Mouse (Mus musculus) lung, postnatal 0 days (tissue): Measurements from ENCODE around the gene Gsg1l2. TPM values are rescaled to one million over a fixed set of nuclear protein-coding genes. Genes with fewer than 3 reads are reported as not detected.

ENCODE experiments used
- ATAC-seq: fragments of 200-750 bp; cut with Nextera tagmentation; 2 replicates; pipeline ENCODE4 v1.8.0; 2017; ENCODE audit warnings: moderate library complexity
- DNase-seq: peaks from one replicate; pipeline ENCODE4 v3.0.0-alpha.2; 2016; ENCODE audit warnings: low spot score
- H3K27ac ChIP-seq: fragments of 300-500 bp; sonication (generic); 2 replicates; pipeline ENCODE4 v1.5.1; 2014; ENCODE audit warnings: antibody characterized with exemption, mild to moderate bottlenecking, low read length, mixed read lengths
- H3K27me3 ChIP-seq: fragments of 300-500 bp; sonication (generic); replicated peaks from 2 replicates; pipeline ENCODE4 v1.6.1; 2014; ENCODE audit warnings: low read length, mixed read lengths; ENCODE audit not compliant: insufficient read depth
- H3K36me3 ChIP-seq: fragments of 300-500 bp; sonication (generic); 2 replicates; pipeline ENCODE4 v1.6.1; 2014; ENCODE audit warnings: low read length, mixed read lengths; ENCODE audit not compliant: insufficient read depth
- H3K4me1 ChIP-seq: fragments of 300-500 bp; sonication (generic); 2 replicates; pipeline ENCODE4 v1.6.1; 2014; ENCODE audit warnings: antibody characterized with exemption, low read depth, low read length, mixed read lengths; ENCODE audit not compliant: insufficient read depth
- H3K4me2 ChIP-seq: fragments of 300-500 bp; sonication (generic); replicated peaks from 2 replicates; pipeline ENCODE4 v1.6.1; 2014; ENCODE audit warnings: low read depth, mild to moderate bottlenecking, low read length, moderate library complexity, mixed read lengths
- H3K4me3 ChIP-seq: fragments of 300-500 bp; sonication (generic); 2 replicates; pipeline ENCODE4 v1.5.1; 2014; ENCODE audit warnings: low read depth, low read length
- H3K9ac ChIP-seq: fragments of 300-500 bp; sonication (generic); replicated peaks from 2 replicates; pipeline ENCODE4 v1.6.1; 2014; ENCODE audit warnings: low read depth, mild to moderate bottlenecking
- H3K9me3 ChIP-seq: fragments of 300-500 bp; sonication (generic); 2 replicates; pipeline ENCODE4 v1.6.1; 2016; ENCODE audit warnings: low read length, mixed read lengths
- CTCF ChIP-seq: IDR thresholded peaks from 2 replicates; pipeline ENCODE4 v1.5.1; 2016; ENCODE audit warnings: antibody characterized with exemption, mild to moderate bottlenecking
- EP300 ChIP-seq: IDR thresholded peaks from 2 replicates; pipeline ENCODE4 v1.6.1; 2016; ENCODE audit warnings: antibody characterized with exemption, mild to moderate bottlenecking, control low read depth
- WGBS: fragments of 180-500 bp; shearing (Covaris S2); extraction: QIAGEN DNeasy Blood & Tissue Kit; methylation state at CpG from one replicate; pipeline ENCODE4 v1.1.7; 2014; 5-methylcytosine and 5-hydroxymethylcytosine counted together
- polyA plus RNA-seq: library from polyadenylated mRNA; unstranded; fragments of >200 nt; fragmentation: Nextera tagmentation; extraction: Ambion mirVana; gene quantifications from 2 replicates; pipeline ENCODE4 v1.2.1, GENCODE M21; 2015

Gsg1l2 gene
- polyA plus RNA-seq, 1 experiment from 2014 or later, result not detected

- DNase-seq, result peak; percentile 32
- Histone ChIP-seq H3K4me2 (no peak overlapping the region), H3K27me3 (no peaks in the 10 kb centered on the region), H3K4me3 (no peak overlapping the region), H3K9ac (no peak overlapping the region), H3K4me1 (no peaks in the 10 kb centered on the region), H3K36me3 (no peaks in the 10 kb centered on the region), H3K9me3 (no peaks in the 10 kb centered on the region), H3K27ac (no peak overlapping the region)
- peak; percentile 46 for TF ChIP-seq CTCF
- TF ChIP-seq EP300, result no peak
- no peak for ATAC-seq
- WGBS, result 17% methylated on average over 8 of the region's 8 CpGs
These were observed 1.8 kb upstream of the Gsg1l2 start for GRCm38 (mm10) chr11:67772577-67772976.

DNA sequence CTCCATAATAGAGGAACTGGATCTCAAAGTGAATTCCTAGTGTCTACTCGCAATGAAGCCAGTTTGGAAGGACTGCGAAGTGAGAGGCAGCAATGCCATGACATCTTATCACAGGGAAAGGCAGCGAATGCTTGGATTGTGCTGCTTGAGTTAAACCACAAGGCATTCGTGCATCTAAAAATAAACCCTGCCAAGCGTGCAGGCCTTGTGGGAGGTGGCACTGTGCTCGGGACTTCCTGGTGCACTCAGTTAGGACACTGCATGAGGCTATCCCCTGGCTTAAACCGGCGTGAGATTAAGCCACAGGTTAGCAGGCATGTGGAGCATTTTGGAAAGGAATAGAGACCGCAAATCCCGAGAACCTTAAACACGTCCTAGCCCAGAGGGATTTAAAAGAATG is 15.8 kb downstream of the Gsg1l2 start:
- H3K4me2 ChIP-seq, result no peak overlapping the region
- H3K9me3 ChIP-seq, result no peaks in the 10 kb centered on the region
- no peak for ATAC-seq
- TF ChIP-seq CTCF, result no peak
- H3K27ac ChIP-seq, result no peak overlapping the region
- DNase-seq, result no peak
- 62% methylated on average over 11 of the region's 11 CpGs for WGBS
- H3K4me3 ChIP-seq, result no peak overlapping the region
- H3K36me3 ChIP-seq, result no peaks in the 10 kb centered on the region
- no peaks in the 10 kb centered on the region for H3K27me3 ChIP-seq
- no peaks in the 10 kb centered on the region for H3K4me1 ChIP-seq
- no peak overlapping the region for H3K9ac ChIP-seq

GRCm38 (mm10) chr11:67797931-67798330 is 23.5 kb downstream of the Gsg1l2 start, which contains the start of gene Dhrs7c:
Gene Dhrs7c, plus strand, starts transcription at chr11:67798187.
- Histone ChIP-seq H3K4me1 (no peaks in the 10 kb centered on the region), H3K36me3 (no peaks in the 10 kb centered on the region), H3K4me2 (no peak within 1 kb of the TSS), H3K4me3 (no peak within 1 kb of the TSS), H3K27me3 (no peaks in the 10 kb centered on the region), H3K27ac (no peak within 1 kb of the TSS), H3K9ac (no peak within 1 kb of the TSS), H3K9me3 (no peaks in the 10 kb centered on the region)
- DNase-seq, result no peak
- no peak for ATAC-seq
- TF ChIP-seq CTCF (no peak), EP300 (no peak)
- WGBS, result 75% methylated on average over 7 of the region's 7 CpGs

DNA sequence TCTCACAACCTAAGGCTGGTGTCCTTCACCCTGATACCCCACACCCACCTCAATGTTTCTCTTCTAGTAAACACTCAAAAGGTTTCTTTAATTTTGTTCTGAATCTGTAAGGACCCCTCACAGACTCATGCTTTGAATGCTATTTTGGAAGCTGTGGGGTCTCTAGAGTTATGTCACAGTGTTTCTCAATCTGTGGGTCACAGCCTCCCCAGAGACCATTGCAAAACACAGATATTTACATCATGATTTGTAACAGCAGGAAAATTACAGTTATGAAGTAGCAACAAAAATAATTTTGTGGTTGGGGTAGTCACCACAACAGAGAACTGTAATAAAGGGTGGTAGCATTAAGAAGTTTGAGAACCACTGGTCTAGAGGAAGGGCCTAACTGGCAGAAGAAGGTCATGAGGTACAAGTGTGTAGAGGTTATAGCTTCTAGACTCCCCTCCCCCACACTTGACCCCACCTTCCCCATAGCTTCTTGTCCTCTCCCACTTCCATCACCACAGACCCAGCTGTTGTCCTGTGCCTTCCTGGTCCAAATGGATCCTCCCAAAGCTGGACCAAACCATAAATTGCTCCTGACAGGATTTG is 25.8 kb downstream of the Gsg1l2 start:
- no peaks in the 10 kb centered on the region for H3K4me1 ChIP-seq
- no peaks in the 10 kb centered on the region for H3K9me3 ChIP-seq
- no peak overlapping the region for H3K9ac ChIP-seq
- no peak for TF ChIP-seq CTCF
- TF ChIP-seq EP300, result no peak
- no peaks in the 10 kb centered on the region for H3K27me3 ChIP-seq
- H3K4me2 ChIP-seq, result no peak overlapping the region
- DNase-seq (no peak), ATAC-seq (no peak)
- no peak overlapping the region for H3K4me3 ChIP-seq
- no peak overlapping the region for H3K27ac ChIP-seq
- no peaks in the 10 kb centered on the region for H3K36me3 ChIP-seq

- no peak for DNase-seq
- no peaks in the 10 kb centered on the region for H3K4me1 ChIP-seq
- 65% methylated on average over 8 of the region's 8 CpGs for WGBS
These were observed 26.8 kb downstream of the Gsg1l2 start for GRCm38 (mm10) chr11:67801169-67801568.

DNA sequence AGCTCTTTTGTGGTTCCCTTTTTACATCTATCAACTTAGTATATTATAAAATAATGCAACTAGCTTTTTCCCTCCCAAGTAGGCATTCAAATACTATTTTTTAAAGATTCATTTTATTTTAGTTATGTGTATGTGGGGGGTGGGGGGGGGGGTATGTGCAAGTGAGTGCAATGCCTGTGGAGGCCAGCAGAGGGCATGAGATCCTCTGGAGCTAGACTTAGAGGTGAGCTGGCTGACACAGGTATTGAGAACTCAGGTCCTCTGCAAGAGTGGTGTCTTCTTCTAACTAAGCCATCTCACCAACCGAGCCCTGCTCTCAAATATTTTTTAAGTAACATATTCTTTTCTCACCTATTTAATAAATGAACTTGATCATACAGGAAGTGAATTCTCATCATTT is 31.1 kb downstream of the Gsg1l2 start:
- Histone ChIP-seq H3K4me3 (no peak overlapping the region), H3K27ac (no peak overlapping the region), H3K9ac (no peak overlapping the region), H3K36me3 (no peaks in the 10 kb centered on the region), H3K9me3 (no peaks in the 10 kb centered on the region), H3K27me3 (no peaks in the 10 kb centered on the region), H3K4me2 (no peak overlapping the region), H3K4me1 (no peaks in the 10 kb centered on the region)
- DNase-seq (no peak), ATAC-seq (no peak)
- TF ChIP-seq EP300, result no peak
- peak; percentile 30 for TF ChIP-seq CTCF
- WGBS, result 97% methylated on average over 1 of the region's 1 CpGs

More at GRCm38 (mm10) chr11:67801169-67801568, 26.8 kb downstream of the Gsg1l2 start:
- TF ChIP-seq CTCF (no peak), EP300 (no peak)
- H3K4me3 ChIP-seq, result no peak overlapping the region
- H3K27ac ChIP-seq, result no peak overlapping the region
- no peak overlapping the region for H3K4me2 ChIP-seq
- H3K9me3 ChIP-seq, result no peaks in the 10 kb centered on the region
- no peaks in the 10 kb centered on the region for H3K27me3 ChIP-seq
- no peaks in the 10 kb centered on the region for H3K36me3 ChIP-seq
- no peak for ATAC-seq
- no peak overlapping the region for H3K9ac ChIP-seq
